Mouse (Mus musculus): Measurements from ENCODE around the gene Gm10665. TPM values are rescaled to one million over a fixed set of nuclear protein-coding genes. Genes with fewer than 3 reads are reported as not detected.
"Not testable (repeated sequence)": the region's sequence is repeated elsewhere in the genome, so short reads cannot be mapped to it uniquely, and the experiment has no call there.

The Gm10665 gene
- polyA plus RNA-seq (2012; rRNA removed) (not detected in 2 replicates), polyA plus RNA-seq (2014; fragmentation: Nextera tagmentation; extraction: Ambion mirVana) (not detected in 2 replicates)

DNA sequence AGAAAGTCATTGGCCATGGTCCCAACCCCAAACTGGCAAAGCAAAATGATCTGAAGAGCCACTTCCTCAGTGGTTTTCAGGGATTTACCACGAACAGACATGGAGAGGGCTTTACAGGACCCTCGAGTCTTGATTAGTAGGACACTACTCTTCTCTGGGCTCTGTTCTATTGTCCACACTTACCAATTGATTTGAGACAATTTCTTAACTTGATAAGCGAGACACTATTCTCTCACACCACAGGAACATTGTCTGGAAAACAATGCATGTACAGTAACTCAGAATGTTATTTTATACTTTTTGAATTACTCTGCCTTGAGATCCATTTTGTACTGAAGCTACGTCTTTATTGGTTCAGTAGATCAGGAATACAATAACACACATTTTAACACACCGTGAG, at the start of gene Gm10665:
TSS of gene Gm10665 (minus strand) at position 101 of the 400 bp plus-strand sequence.
- not testable (repeated sequence) for H3K4me1 ChIP-seq (replicated peaks; ENCODE audit: control insufficient read depth in 2 of 2, insufficient read depth in 2 of 2, low read length in 1 of 2); H3K9me3 ChIP-seq (ENCODE audit: control insufficient read depth, low read length); H3K4me2 ChIP-seq (ENCODE audit: low read depth); DNase-seq (ENCODE audit: low read depth in 3 of 3, low spot score in 3 of 3); H3K27ac ChIP-seq; H3K27me3 ChIP-seq (ENCODE audit: control insufficient read depth, insufficient read depth, low read length); H3K4me3 ChIP-seq (ENCODE audit: insufficient read depth in 1 of 2, low read depth in 2 of 2, low read length in 2 of 2); H3K9ac ChIP-seq (replicated peaks); H3K36me3 ChIP-seq (replicated peaks; ENCODE audit: control insufficient read depth, insufficient read depth, low read depth); ATAC-seq (ENCODE audit: insufficient read depth)
- no CpG with 5 or more reads among the region's 5 CpGs for WGBS (ENCODE audit: insufficient replicate concordance)

DNA sequence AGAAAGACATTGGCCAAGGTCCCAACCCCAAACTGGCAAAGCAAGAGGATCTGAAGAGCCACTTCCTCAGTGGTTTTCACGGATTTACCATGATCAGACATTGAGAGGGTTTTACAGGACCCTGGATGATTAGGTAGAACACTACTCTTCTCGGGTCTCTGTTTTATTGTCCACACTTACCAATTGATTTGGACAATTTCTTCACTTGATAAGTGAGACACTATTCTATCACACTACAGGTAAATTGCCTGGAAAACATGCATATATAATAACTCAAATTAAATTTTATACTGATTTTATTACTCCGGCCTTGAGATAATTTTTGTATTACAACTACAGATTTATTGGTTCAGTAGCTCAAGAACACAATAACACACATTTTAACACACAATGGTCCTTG, 35.7 kb upstream of the Gm10665 start, which contains the start of gene Vmn1r151:
TSS of gene Vmn1r151 (minus strand) at position 101 of the 400 bp plus-strand sequence.
- ATAC-seq (ENCODE audit: insufficient read depth); H3K9ac ChIP-seq (replicated peaks); H3K4me3 ChIP-seq (ENCODE audit: insufficient read depth in 1 of 2, low read depth in 2 of 2, low read length in 2 of 2); H3K27ac ChIP-seq; DNase-seq (ENCODE audit: low read depth in 3 of 3, low spot score in 3 of 3); H3K4me2 ChIP-seq (ENCODE audit: low read depth); H3K27me3 ChIP-seq (ENCODE audit: control insufficient read depth, insufficient read depth, low read length); H3K9me3 ChIP-seq (ENCODE audit: control insufficient read depth, low read length); H3K36me3 ChIP-seq (replicated peaks; ENCODE audit: control insufficient read depth, insufficient read depth, low read depth); H3K4me1 ChIP-seq (replicated peaks; ENCODE audit: control insufficient read depth in 2 of 2, insufficient read depth in 2 of 2, low read length in 1 of 2): not testable (repeated sequence)
- 9% methylated on average over 1 of the region's 3 CpGs for WGBS (ENCODE audit: insufficient replicate concordance)

DNA sequence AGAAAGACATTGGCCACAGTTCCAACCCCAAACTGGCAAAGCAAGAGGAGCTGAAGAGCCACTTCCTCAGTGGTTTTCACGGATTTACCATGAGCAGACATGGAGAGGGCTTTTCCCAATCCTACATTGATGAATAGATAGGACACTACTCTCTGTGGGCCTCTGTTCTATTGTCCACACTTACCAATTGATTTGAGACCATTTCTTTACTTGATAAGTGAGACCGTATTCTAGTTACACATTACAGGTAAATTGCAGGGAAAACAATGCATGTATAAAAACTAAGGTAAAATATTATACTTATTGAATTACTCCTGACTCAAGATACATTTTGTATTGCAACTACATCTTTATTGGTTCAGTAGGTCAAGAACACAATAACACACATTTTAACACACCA, 25.7 kb downstream of the Gm10665 start, which contains the start of gene Vmn1r149:
TSS of gene Vmn1r149 (minus strand) at position 101 of the 400 bp plus-strand sequence.
- not testable (repeated sequence) for H3K36me3 ChIP-seq (replicated peaks; ENCODE audit: control insufficient read depth, insufficient read depth, low read depth); DNase-seq (ENCODE audit: low read depth in 3 of 3, low spot score in 3 of 3); H3K27me3 ChIP-seq (ENCODE audit: control insufficient read depth, insufficient read depth, low read length); H3K4me1 ChIP-seq (replicated peaks; ENCODE audit: control insufficient read depth in 2 of 2, insufficient read depth in 2 of 2, low read length in 1 of 2); H3K27ac ChIP-seq; H3K9me3 ChIP-seq (ENCODE audit: control insufficient read depth, low read length); H3K9ac ChIP-seq (replicated peaks); ATAC-seq (ENCODE audit: insufficient read depth); H3K4me2 ChIP-seq (ENCODE audit: low read depth); H3K4me3 ChIP-seq (ENCODE audit: insufficient read depth in 1 of 2, low read depth in 2 of 2, low read length in 2 of 2)
- no CpG with 5 or more reads among the region's 2 CpGs for WGBS (ENCODE audit: insufficient replicate concordance)

DNA sequence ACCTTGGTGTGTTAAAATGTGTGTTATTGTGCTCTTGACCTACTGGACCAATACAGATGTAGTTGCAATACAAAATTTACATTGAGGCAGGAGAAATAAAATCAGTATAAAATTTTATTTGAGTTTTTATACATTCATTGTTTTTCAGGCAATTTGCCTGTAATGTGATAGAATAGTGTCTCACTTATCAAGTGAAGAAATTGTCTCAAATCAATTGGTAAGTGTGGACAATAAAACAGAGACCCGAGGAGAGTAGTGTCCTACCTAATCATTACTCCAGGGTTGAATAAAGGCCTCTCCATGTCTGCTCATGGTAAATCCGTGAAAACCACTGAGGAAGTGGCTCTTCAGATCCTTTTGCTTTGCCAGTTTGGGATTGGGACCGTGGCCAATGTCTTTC, 50.6 kb downstream of the Gm10665 start, which contains the start of gene Vmn1r148:
TSS of gene Vmn1r148 (plus strand) at position 301 of the 400 bp plus-strand sequence.
- H3K27ac ChIP-seq; DNase-seq (ENCODE audit: low read depth in 3 of 3, low spot score in 3 of 3); H3K9ac ChIP-seq (replicated peaks); H3K4me3 ChIP-seq (ENCODE audit: insufficient read depth in 1 of 2, low read depth in 2 of 2, low read length in 2 of 2); H3K27me3 ChIP-seq (ENCODE audit: control insufficient read depth, insufficient read depth, low read length); H3K4me2 ChIP-seq (ENCODE audit: low read depth); H3K9me3 ChIP-seq (ENCODE audit: control insufficient read depth, low read length); ATAC-seq (ENCODE audit: insufficient read depth); H3K4me1 ChIP-seq (replicated peaks; ENCODE audit: control insufficient read depth in 2 of 2, insufficient read depth in 2 of 2, low read length in 1 of 2); H3K36me3 ChIP-seq (replicated peaks; ENCODE audit: control insufficient read depth, insufficient read depth, low read depth): not testable (repeated sequence)
- no CpG with 5 or more reads among the region's 3 CpGs for WGBS (ENCODE audit: insufficient replicate concordance)

Other genes starting within 250 kb of the Gm10665 start
- not detected in 2 replicates for gene Gm8453, start 234.6 kb downstream of the Gm10665 start, polyA plus RNA-seq (2012; rRNA removed)
- not detected in 2 replicates for gene Gm8453, start 234.6 kb downstream of the Gm10665 start, polyA plus RNA-seq (2014; fragmentation: Nextera tagmentation; extraction: Ambion mirVana)
- gene Gm4187, start 134.4 kb downstream of the Gm10665 start, polyA plus RNA-seq (2012; rRNA removed): not detected in 2 replicates
- not detected in 2 replicates for gene Gm4187, start 134.4 kb downstream of the Gm10665 start, polyA plus RNA-seq (2014; fragmentation: Nextera tagmentation; extraction: Ambion mirVana)
- gene Gm8660, start 93.0 kb downstream of the Gm10665 start, polyA plus RNA-seq (2012; rRNA removed): not detected in 2 replicates
- not detected in 2 replicates for gene Gm8660, start 93.0 kb downstream of the Gm10665 start, polyA plus RNA-seq (2014; fragmentation: Nextera tagmentation; extraction: Ambion mirVana)
- gene Vmn1r148, start 50.5 kb downstream of the Gm10665 start, polyA plus RNA-seq (2012; rRNA removed): not detected in 2 replicates
- not detected in 2 replicates for gene Vmn1r148, start 50.5 kb downstream of the Gm10665 start, polyA plus RNA-seq (2014; fragmentation: Nextera tagmentation; extraction: Ambion mirVana)
- not detected in 2 replicates for gene Vmn1r149, start 25.8 kb downstream of the Gm10665 start, polyA plus RNA-seq (2012; rRNA removed)
- gene Vmn1r149, start 25.8 kb downstream of the Gm10665 start, polyA plus RNA-seq (2014; fragmentation: Nextera tagmentation; extraction: Ambion mirVana): not detected in 2 replicates
- gene Vmn1r151, start 35.6 kb upstream of the Gm10665 start, polyA plus RNA-seq (2012; rRNA removed): not detected in 2 replicates
- not detected in 2 replicates for gene Vmn1r151, start 35.6 kb upstream of the Gm10665 start, polyA plus RNA-seq (2014; fragmentation: Nextera tagmentation; extraction: Ambion mirVana)
- gene Vmn1r152, start 58.9 kb upstream of the Gm10665 start, polyA plus RNA-seq (2012; rRNA removed): not detected in 2 replicates
- gene Vmn1r152, start 58.9 kb upstream of the Gm10665 start, polyA plus RNA-seq (2014; fragmentation: Nextera tagmentation; extraction: Ambion mirVana): not detected in 2 replicates
- not detected in 2 replicates for gene Gm8677, start 70.8 kb upstream of the Gm10665 start, polyA plus RNA-seq (2012; rRNA removed)
- not detected in 2 replicates for gene Gm8677, start 70.8 kb upstream of the Gm10665 start, polyA plus RNA-seq (2014; fragmentation: Nextera tagmentation; extraction: Ambion mirVana)
- gene Gm4201, start 101.3 kb upstream of the Gm10665 start, polyA plus RNA-seq (2012; rRNA removed): not detected in 2 replicates
- not detected in 2 replicates for gene Gm4201, start 101.3 kb upstream of the Gm10665 start, polyA plus RNA-seq (2014; fragmentation: Nextera tagmentation; extraction: Ambion mirVana)
- not detected in 2 replicates for gene Gm4565, start 124.1 kb upstream of the Gm10665 start, polyA plus RNA-seq (2012; rRNA removed)
- gene Gm4565, start 124.1 kb upstream of the Gm10665 start, polyA plus RNA-seq (2014; fragmentation: Nextera tagmentation; extraction: Ambion mirVana): not detected in 2 replicates
- not detected in 2 replicates for gene Vmn1r155, start 193.9 kb upstream of the Gm10665 start, polyA plus RNA-seq (2012; rRNA removed)
- gene Vmn1r155, start 193.9 kb upstream of the Gm10665 start, polyA plus RNA-seq (2014; fragmentation: Nextera tagmentation; extraction: Ambion mirVana): not detected in 2 replicates
- gene Gm8693, start 228.2 kb upstream of the Gm10665 start, polyA plus RNA-seq (2012; rRNA removed): not detected in 2 replicates
- not detected in 2 replicates for gene Gm8693, start 228.2 kb upstream of the Gm10665 start, polyA plus RNA-seq (2014; fragmentation: Nextera tagmentation; extraction: Ambion mirVana)

Measured in liver, embryonic 14.5 days (tissue).